ENCODE assay signal across 8 mouse cellular contexts in the genomic region with DNA sequence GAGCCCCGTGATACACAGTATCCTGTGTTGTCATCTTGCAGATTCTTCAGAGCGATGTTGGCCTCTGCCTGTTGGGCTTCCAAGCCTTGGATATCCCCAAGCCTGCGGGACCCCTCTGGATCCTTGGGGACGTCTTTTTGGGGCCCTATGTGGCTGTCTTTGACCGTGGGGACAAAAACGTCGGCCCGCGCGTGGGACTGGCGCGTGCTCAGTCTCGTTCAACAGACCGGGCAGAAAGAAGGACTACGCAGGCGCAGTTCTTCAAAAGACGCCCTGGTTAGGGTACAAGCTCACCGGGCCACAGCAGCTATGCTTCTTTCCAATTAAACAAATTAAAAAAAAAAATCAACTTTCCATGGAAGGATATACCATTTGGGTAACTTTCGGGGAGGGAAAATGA. TPM values are rescaled to one million over a fixed set of nuclear protein-coding genes. Genes with fewer than 3 reads are reported as not detected.
A peak's percentile ranks its signal among the peaks of the same experiment; 100 is the strongest.
DNase-seq lines count a peak whose midpoint lies in the region; ATAC-seq and TF ChIP-seq lines count a peak whose summit lies in the region.

No protein-coding gene starts in this region.

- 10% methylated on average over 19 of the region's 19 CpGs for WGBS in heart, postnatal 0 days
- WGBS in hindbrain, embryonic 16.5 days: 7% methylated on average over 19 of the region's 19 CpGs
- WGBS in liver, embryonic 13.5 days (ENCODE audit: insufficient replicate concordance): 13% methylated on average over 19 of the region's 19 CpGs
- 9% methylated on average over 19 of the region's 19 CpGs for WGBS in stomach, embryonic 15.5 days

- H3K4me2 ChIP-seq in heart, postnatal 0 days (ENCODE audit: low read depth, low read length): peak overlapping the region; percentile 33; the same call in 1 of the 2 replicates
- H3K4me2 ChIP-seq in hindbrain, embryonic 16.5 days (ENCODE audit: low read length): peak overlapping the region; percentile 91
- peak overlapping the region; percentile 24 for H3K4me2 ChIP-seq in liver, embryonic 13.5 days
- peak overlapping the region; percentile 50 for H3K4me2 ChIP-seq in stomach, embryonic 15.5 days

- peaks cover 65% of the 10 kb centered on the region for H3K27me3 ChIP-seq in heart, postnatal 0 days (ENCODE audit: control insufficient read depth, insufficient read depth, low read length)
- no peaks in the 10 kb centered on the region for H3K27me3 ChIP-seq in hindbrain, embryonic 16.5 days (replicated peaks; ENCODE audit: control insufficient read depth, insufficient read depth, low read length)
- peaks cover 91% of the 10 kb centered on the region for H3K27me3 ChIP-seq in liver, embryonic 13.5 days
- H3K27me3 ChIP-seq in stomach, embryonic 15.5 days (replicated peaks): peaks cover 56% of the 10 kb centered on the region

- H3K36me3 ChIP-seq in heart, postnatal 0 days (replicated peaks; ENCODE audit: control insufficient read depth, insufficient read depth, low read length): no peaks in the 10 kb centered on the region
- H3K36me3 ChIP-seq in hindbrain, embryonic 16.5 days (ENCODE audit: control insufficient read depth, insufficient read depth, low read length): no peaks in the 10 kb centered on the region
- no peaks in the 10 kb centered on the region for H3K36me3 ChIP-seq in liver, embryonic 13.5 days
- no peaks in the 10 kb centered on the region for H3K36me3 ChIP-seq in stomach, embryonic 15.5 days

- H3K9me3 ChIP-seq in heart, postnatal 0 days (replicated peaks; ENCODE audit: control insufficient read depth, low read length): no peaks in the 10 kb centered on the region
- H3K9me3 ChIP-seq in hindbrain, embryonic 16.5 days (ENCODE audit: control insufficient read depth, low read length): no peaks in the 10 kb centered on the region
- H3K9me3 ChIP-seq in liver, embryonic 13.5 days (replicated peaks): no peaks in the 10 kb centered on the region
- H3K9me3 ChIP-seq in stomach, embryonic 15.5 days: no peaks in the 10 kb centered on the region

- H3K4me3 ChIP-seq in heart, postnatal 0 days (ENCODE audit: low read depth, low read length): peak overlapping the region; percentile 20
- peak overlapping the region; percentile 72 for H3K4me3 ChIP-seq in hindbrain, embryonic 16.5 days (ENCODE audit: low read length)
- H3K4me3 ChIP-seq in liver, embryonic 13.5 days (replicated peaks): no peak overlapping the region
- peak overlapping the region; percentile 26 for H3K4me3 ChIP-seq in stomach, embryonic 15.5 days (replicated peaks)

- no peak overlapping the region for H3K27ac ChIP-seq in heart, postnatal 0 days (ENCODE audit: low read depth)
- peak overlapping the region; percentile 59 for H3K27ac ChIP-seq in hindbrain, embryonic 16.5 days (ENCODE audit: low read depth, low read length)
- H3K27ac ChIP-seq in liver, embryonic 13.5 days: no peak overlapping the region
- no peak overlapping the region for H3K27ac ChIP-seq in stomach, embryonic 15.5 days

- H3K9ac ChIP-seq in heart, postnatal 0 days (replicated peaks; ENCODE audit: low read depth, low read length): no peak overlapping the region
- peak overlapping the region; percentile 47 for H3K9ac ChIP-seq in hindbrain, embryonic 16.5 days (ENCODE audit: low read depth, low read length)
- no peak overlapping the region for H3K9ac ChIP-seq in liver, embryonic 13.5 days
- H3K9ac ChIP-seq in stomach, embryonic 15.5 days: no peak overlapping the region

- peaks cover 11% of the 10 kb centered on the region for H3K4me1 ChIP-seq in heart, postnatal 0 days (ENCODE audit: control insufficient read depth, insufficient read depth)
- H3K4me1 ChIP-seq in hindbrain, embryonic 16.5 days (ENCODE audit: control insufficient read depth, insufficient read depth, low read depth, low read length): peaks cover 22% of the 10 kb centered on the region
- peaks cover 40% of the 10 kb centered on the region for H3K4me1 ChIP-seq in liver, embryonic 13.5 days (replicated peaks)
- H3K4me1 ChIP-seq in stomach, embryonic 15.5 days: peaks cover 34% of the 10 kb centered on the region

- ATAC-seq in heart, postnatal 0 days (ENCODE audit: insufficient read depth, low read depth): no peak
- no peak for ATAC-seq in hindbrain, embryonic 16.5 days
- ATAC-seq in liver, embryonic 13.5 days (ENCODE audit: low read depth): no peak
- no peak for ATAC-seq in stomach, embryonic 15.5 days (ENCODE audit: insufficient read depth, low FRiP score, low read depth)

- intact Hi-C loops in heart, postnatal 36 days (cut with DNase I): no loop called here

- TF ChIP-seq CTCF in heart, postnatal 0 days (IDR thresholded peaks at IDR 0.05; ENCODE audit: low read depth): no peak

- DNase-seq in heart, postnatal 0 days (ENCODE audit: low spot score): no peak
- DNase-seq in heart, postnatal 36 days: no peak
- DNase-seq in cerebellum, postnatal 10 days: peak; percentile 77 to 78
- no peak for DNase-seq in liver, embryonic 13.5 days
- DNase-seq in adrenal gland, postnatal 4 days (ENCODE audit: low spot score in 2 of 2): no peak
- no peak for DNase-seq in kidney, postnatal 14 days

- no peak for TF ChIP-seq EP300 in heart, postnatal 0 days (IDR thresholded peaks at IDR 0.05; ENCODE audit: low read depth)

RNA-seq across cellular contexts. Expression of gene Kcnc3, which starts 3.9 kb away (rescaled TPM):
- total RNA-seq in heart, postnatal 0 days (2014; rRNA removed; ENCODE audit: low replicate concordance): not detected in 2 replicates
- not detected in 2 replicates for polyA plus RNA-seq in heart, postnatal 0 days (2015; fragmentation: Nextera tagmentation; extraction: Ambion mirVana)
- total RNA-seq in heart, postnatal 36 days (2021): 1 to 10 TPM; 2.0 to 2.3 TPM
- polyA plus RNA-seq in hindbrain, embryonic 16.5 days (2015; fragmentation: Nextera tagmentation; extraction: Ambion mirVana): 6.4 and 8.5 TPM in 2 replicates
- polyA plus RNA-seq in liver, embryonic 13.5 days (2015; fragmentation: Nextera tagmentation; extraction: Ambion mirVana): 0.05 and 0.06 TPM in 2 replicates
- polyA plus RNA-seq in stomach, embryonic 15.5 days (2015; fragmentation: Nextera tagmentation; extraction: Ambion mirVana): 0.30 and 0.39 TPM in 2 replicates
- total RNA-seq in adrenal gland, postnatal 4 days (2021): 1 to 10 TPM; 7.6 to 9.9 TPM

RNA-seq across cellular contexts. Expression of gene Napsa, which starts 14.3 kb away (rescaled TPM):
- total RNA-seq in heart, postnatal 0 days (2014; rRNA removed; ENCODE audit: low replicate concordance): 1.2 TPM in 1 of 2 replicates, not detected in the other
- 0.65 and 0.81 TPM in 2 replicates for polyA plus RNA-seq in heart, postnatal 0 days (2015; fragmentation: Nextera tagmentation; extraction: Ambion mirVana)
- total RNA-seq in heart, postnatal 36 days (2021): under 1 TPM; 0.43 to 0.78 TPM
- polyA plus RNA-seq in hindbrain, embryonic 16.5 days (2015; fragmentation: Nextera tagmentation; extraction: Ambion mirVana): 1.1 and 1.6 TPM in 2 replicates
- polyA plus RNA-seq in liver, embryonic 13.5 days (2015; fragmentation: Nextera tagmentation; extraction: Ambion mirVana): 4.5 and 5.1 TPM in 2 replicates
- 4.9 and 5.0 TPM in 2 replicates for polyA plus RNA-seq in stomach, embryonic 15.5 days (2015; fragmentation: Nextera tagmentation; extraction: Ambion mirVana)
- 10 to 100 TPM in 1 of 2 experiments, 1 to 10 TPM in 1; 2.5 to 18.3 TPM for total RNA-seq in adrenal gland, postnatal 4 days (2021)

RNA-seq across cellular contexts. Expression of gene Nr1h2, which starts 32.8 kb away (rescaled TPM):
- 60.9 and 70.3 TPM in 2 replicates for total RNA-seq in heart, postnatal 0 days (2014; rRNA removed; ENCODE audit: low replicate concordance)
- polyA plus RNA-seq in heart, postnatal 0 days (2015; fragmentation: Nextera tagmentation; extraction: Ambion mirVana): 50.1 and 51.3 TPM in 2 replicates
- 10 to 100 TPM; 48.2 to 50.8 TPM for total RNA-seq in heart, postnatal 36 days (2021)
- polyA plus RNA-seq in hindbrain, embryonic 16.5 days (2015; fragmentation: Nextera tagmentation; extraction: Ambion mirVana): 62.0 and 66.1 TPM in 2 replicates
- polyA plus RNA-seq in liver, embryonic 13.5 days (2015; fragmentation: Nextera tagmentation; extraction: Ambion mirVana): 40.7 and 47.1 TPM in 2 replicates
- 62.9 and 65.0 TPM in 2 replicates for polyA plus RNA-seq in stomach, embryonic 15.5 days (2015; fragmentation: Nextera tagmentation; extraction: Ambion mirVana)
- 100 to 1,000 TPM; 128 to 129 TPM for total RNA-seq in adrenal gland, postnatal 4 days (2021)

RNA-seq across cellular contexts. Expression of gene Pold1, which starts 37.9 kb away (rescaled TPM):
- total RNA-seq in heart, postnatal 0 days (2014; rRNA removed; ENCODE audit: low replicate concordance): 36.1 and 41.8 TPM in 2 replicates
- 18.3 and 18.9 TPM in 2 replicates for polyA plus RNA-seq in heart, postnatal 0 days (2015; fragmentation: Nextera tagmentation; extraction: Ambion mirVana)
- total RNA-seq in heart, postnatal 36 days (2021): 10 to 100 TPM; 11.9 to 14.0 TPM
- 20.5 and 26.3 TPM in 2 replicates for polyA plus RNA-seq in hindbrain, embryonic 16.5 days (2015; fragmentation: Nextera tagmentation; extraction: Ambion mirVana)
- polyA plus RNA-seq in liver, embryonic 13.5 days (2015; fragmentation: Nextera tagmentation; extraction: Ambion mirVana): 68.3 and 68.4 TPM in 2 replicates
- polyA plus RNA-seq in stomach, embryonic 15.5 days (2015; fragmentation: Nextera tagmentation; extraction: Ambion mirVana): 69.8 and 75.6 TPM in 2 replicates
- total RNA-seq in adrenal gland, postnatal 4 days (2021): 10 to 100 TPM; 41.4 to 49.3 TPM

RNA-seq across cellular contexts. Expression of gene Spib, which starts 54.6 kb away (rescaled TPM):
- total RNA-seq in heart, postnatal 0 days (2014; rRNA removed; ENCODE audit: low replicate concordance): 1.2 and 2.6 TPM in 2 replicates
- polyA plus RNA-seq in heart, postnatal 0 days (2015; fragmentation: Nextera tagmentation; extraction: Ambion mirVana): 0.11 and 0.12 TPM in 2 replicates
- total RNA-seq in heart, postnatal 36 days (2021): under 1 TPM; 0.31 to 0.51 TPM
- polyA plus RNA-seq in hindbrain, embryonic 16.5 days (2015; fragmentation: Nextera tagmentation; extraction: Ambion mirVana): not detected in 2 replicates
- 0.08 and 0.14 TPM in 2 replicates for polyA plus RNA-seq in liver, embryonic 13.5 days (2015; fragmentation: Nextera tagmentation; extraction: Ambion mirVana)
- polyA plus RNA-seq in stomach, embryonic 15.5 days (2015; fragmentation: Nextera tagmentation; extraction: Ambion mirVana): 0.40 and 0.42 TPM in 2 replicates
- total RNA-seq in adrenal gland, postnatal 4 days (2021): 1 to 10 TPM in 1 of 2 experiments, under 1 TPM in 1; 0.84 to 2.9 TPM

Comparison
In these comparisons a context has a peak if more than half of its experiments do, and no peak if none do; other contexts are left out.
1. DNase-seq: peak in cerebellum, postnatal 10 days (2 of 2); none in heart, postnatal 0 days (single experiment), heart, postnatal 36 days (0 of 2), liver, embryonic 13.5 days (single experiment), adrenal gland, postnatal 4 days (0 of 2) and kidney, postnatal 14 days (single experiment).
2. H3K4me2 ChIP-seq: peak in every context shown above with its lines; median percentile 91 in hindbrain, embryonic 16.5 days; 50 in stomach, embryonic 15.5 days; 33 in heart, postnatal 0 days; 24 in liver, embryonic 13.5 days.